Mouse (Mus musculus): ENCODE data around the gene Slc16a4. TPM values are rescaled to one million over a fixed set of nuclear protein-coding genes. Genes with fewer than 3 reads are reported as not detected.
A peak's percentile ranks its signal among the peaks of the same experiment; 100 is the strongest.

The Slc16a4 gene
- total and polyA plus RNA-seq, 2 experiments from 2014 or later: 2.3 to 2.9 TPM

DNA sequence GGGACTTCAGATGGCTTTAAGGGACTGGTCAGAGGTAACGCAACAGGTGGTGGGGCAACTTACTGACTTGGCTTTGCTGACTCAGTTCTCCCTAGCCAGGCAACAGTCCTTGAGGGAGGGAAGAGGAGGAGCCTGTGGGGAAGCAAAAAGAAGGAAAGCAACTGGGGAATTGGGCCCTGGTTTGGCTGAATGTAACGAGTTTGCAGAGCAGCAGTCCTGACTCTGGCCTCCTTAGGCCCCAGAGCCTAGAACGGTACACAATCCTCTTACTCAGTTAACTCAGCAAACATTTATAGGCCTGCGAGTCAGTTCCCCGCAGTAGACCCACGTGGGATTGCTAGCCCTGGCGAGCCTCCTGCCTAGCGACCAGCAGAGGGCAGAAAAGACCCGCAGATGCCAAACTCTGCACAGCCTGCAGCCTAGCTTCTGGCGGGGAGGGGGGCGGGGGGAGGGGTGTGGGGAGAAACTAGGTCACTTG is 66.0 kb downstream of the Slc16a4 start:
- H3K4me3 ChIP-seq (ENCODE audit: low read length): no peak overlapping the region
- DNase-seq (ENCODE audit: low spot score) (peak; percentile 91), ATAC-seq (peak; percentile 98)
- H3K36me3 ChIP-seq (ENCODE audit: insufficient read depth, low read length): no peaks in the 10 kb centered on the region
- H3K27ac ChIP-seq: no peak overlapping the region
- H3K4me1 ChIP-seq (ENCODE audit: insufficient read depth, low read length): no peaks in the 10 kb centered on the region
- 0 out of 2 replicates have a peak overlapping the region, but pooled peaks have one; percentile 10 for H3K4me2 ChIP-seq (ENCODE audit: low read depth, low read length)
- TF ChIP-seq CTCF (IDR thresholded peaks at IDR 0.05; ENCODE audit: low read depth): peak; percentile 80
- H3K9me3 ChIP-seq (ENCODE audit: low read length): no peaks in the 10 kb centered on the region
- WGBS: 0% methylated on average over 11 of the region's 11 CpGs
- 0 out of 2 replicates have a peak overlapping the region, but pooled peaks have one; percentile 4 for H3K9ac ChIP-seq (replicated peaks; ENCODE audit: low read length)
- no peaks in the 10 kb centered on the region; the same call in 1 of the 2 replicates for H3K27me3 ChIP-seq (ENCODE audit: insufficient read depth, low read length)

DNA sequence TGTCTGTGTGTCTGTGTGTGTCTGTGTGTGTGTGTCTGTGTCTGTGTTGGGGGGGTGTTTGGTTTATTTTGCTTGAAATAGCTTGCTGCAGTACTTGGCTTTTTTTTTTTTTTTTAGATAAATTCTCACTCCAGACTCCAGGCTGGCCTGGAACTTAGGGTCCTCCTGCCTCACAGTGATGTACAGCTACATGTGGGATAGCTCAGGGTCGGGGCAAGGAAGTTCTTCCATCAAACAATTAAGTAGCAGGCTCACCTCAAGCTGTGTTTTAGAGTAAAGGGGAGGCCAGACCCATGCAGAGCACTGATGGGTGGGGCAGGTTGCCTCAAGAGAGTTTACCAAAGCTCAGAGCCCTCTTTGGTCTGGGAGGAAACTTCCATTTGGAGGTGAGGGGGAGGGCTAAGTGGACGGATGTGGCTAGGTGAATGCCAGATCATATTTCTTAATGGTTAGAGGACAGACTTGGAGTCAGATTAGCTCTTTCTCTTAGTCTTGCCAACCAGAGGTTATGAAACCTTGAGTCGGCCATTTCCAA is 66.7 kb downstream of the Slc16a4 start:
- H3K4me1 ChIP-seq (ENCODE audit: insufficient read depth, low read length): no peaks in the 10 kb centered on the region
- DNase-seq (ENCODE audit: low spot score) (no peak), ATAC-seq (peak; percentile 1; the same call in 1 of the 2 replicates)
- WGBS: 72% methylated on average over 3 of the region's 3 CpGs
- no peaks in the 10 kb centered on the region for H3K36me3 ChIP-seq (ENCODE audit: insufficient read depth, low read length)
- H3K9me3 ChIP-seq (ENCODE audit: low read length): no peaks in the 10 kb centered on the region
- no peak for TF ChIP-seq CTCF (IDR thresholded peaks at IDR 0.05; ENCODE audit: low read depth)
- no peak overlapping the region for H3K27ac ChIP-seq
- no peak overlapping the region for H3K4me2 ChIP-seq (ENCODE audit: low read depth, low read length)
- no peaks in the 10 kb centered on the region for H3K27me3 ChIP-seq (ENCODE audit: insufficient read depth, low read length)
- H3K4me3 ChIP-seq (ENCODE audit: low read length): no peak overlapping the region
- no peak overlapping the region for H3K9ac ChIP-seq (replicated peaks; ENCODE audit: low read length)

DNA sequence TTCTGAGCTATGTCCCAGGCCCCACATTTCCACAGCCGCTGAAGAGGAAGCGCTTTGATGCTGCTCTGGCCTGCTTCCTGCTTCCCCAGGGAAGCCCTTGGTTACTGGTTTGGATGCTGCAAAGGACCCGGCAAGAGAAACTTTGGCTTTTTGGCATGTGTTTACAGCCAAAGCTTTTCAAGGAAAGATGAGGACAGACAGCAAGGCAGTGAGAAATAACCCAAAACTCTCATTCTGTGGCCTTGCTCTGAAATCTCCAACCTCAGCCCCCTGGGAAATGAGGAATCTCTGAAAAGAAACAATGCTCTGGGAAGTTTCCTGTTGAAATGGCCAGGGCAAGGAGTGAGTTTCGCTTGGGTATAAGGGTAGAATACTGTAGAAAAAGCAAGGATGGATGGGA is 69.3 kb downstream of the Slc16a4 start:
- Histone ChIP-seq H3K27me3 (ENCODE audit: insufficient read depth, low read length) (no peaks in the 10 kb centered on the region), H3K9me3 (ENCODE audit: low read length) (no peaks in the 10 kb centered on the region), H3K4me3 (ENCODE audit: low read length) (no peak overlapping the region), H3K9ac (replicated peaks; ENCODE audit: low read length) (no peak overlapping the region), H3K4me2 (ENCODE audit: low read depth, low read length) (no peak overlapping the region), H3K4me1 (ENCODE audit: insufficient read depth, low read length) (no peaks in the 10 kb centered on the region), H3K27ac (no peak overlapping the region), H3K36me3 (ENCODE audit: insufficient read depth, low read length) (no peaks in the 10 kb centered on the region)
- DNase-seq (ENCODE audit: low spot score): no peak
- WGBS: 59% methylated on average over 4 of the region's 4 CpGs
- no peak for ATAC-seq
- TF ChIP-seq CTCF (IDR thresholded peaks at IDR 0.05; ENCODE audit: low read depth): no peak

Other genes starting within 250 kb of the Slc16a4 start
- gene Kcna2, start 190.1 kb upstream of the Slc16a4 start, total RNA-seq (2014; rRNA removed): 15.5 and 17.2 TPM in 2 replicates
- 1.8 and 2.1 TPM in 2 replicates for gene Kcna2, start 190.1 kb upstream of the Slc16a4 start, polyA plus RNA-seq (2015; fragmentation: Nextera tagmentation; extraction: Ambion mirVana)
- gene Kcna10, start 108.2 kb upstream of the Slc16a4 start, total RNA-seq (2014; rRNA removed): not detected in 2 replicates
- 0.09 TPM in 1 of 2 replicates, not detected in the other for gene Kcna10, start 108.2 kb upstream of the Slc16a4 start, polyA plus RNA-seq (2015; fragmentation: Nextera tagmentation; extraction: Ambion mirVana)
- gene Cym, start 69.5 kb upstream of the Slc16a4 start, total RNA-seq (2014; rRNA removed): 0.63 TPM in 1 of 2 replicates, not detected in the other
- gene Cym, start 69.5 kb upstream of the Slc16a4 start, polyA plus RNA-seq (2015; fragmentation: Nextera tagmentation; extraction: Ambion mirVana): not detected in 2 replicates
- not detected in 2 replicates for gene A630076J17Rik, start 60.6 kb upstream of the Slc16a4 start, total RNA-seq (2014; rRNA removed)
- not detected in 2 replicates for gene A630076J17Rik, start 60.6 kb upstream of the Slc16a4 start, polyA plus RNA-seq (2015; fragmentation: Nextera tagmentation; extraction: Ambion mirVana)
- gene Prok1, start 51.5 kb upstream of the Slc16a4 start, total RNA-seq (2014; rRNA removed): 0.18 and 0.26 TPM in 2 replicates
- gene Prok1, start 51.5 kb upstream of the Slc16a4 start, polyA plus RNA-seq (2015; fragmentation: Nextera tagmentation; extraction: Ambion mirVana): 0.19 TPM in 1 of 2 replicates, not detected in the other
- 63.7 and 93.7 TPM in 2 replicates for gene Lamtor5, start 12.4 kb upstream of the Slc16a4 start, total RNA-seq (2014; rRNA removed)
- 162 and 167 TPM in 2 replicates for gene Lamtor5, start 12.4 kb upstream of the Slc16a4 start, polyA plus RNA-seq (2015; fragmentation: Nextera tagmentation; extraction: Ambion mirVana)
- gene Rbm15, start 42.4 kb downstream of the Slc16a4 start, total RNA-seq (2014; rRNA removed): 20.0 and 20.9 TPM in 2 replicates
- 6.3 TPM in 2 replicates for gene Rbm15, start 42.4 kb downstream of the Slc16a4 start, polyA plus RNA-seq (2015; fragmentation: Nextera tagmentation; extraction: Ambion mirVana)
- gene Kcnc4, start 168.3 kb downstream of the Slc16a4 start, total RNA-seq (2014; rRNA removed): 42.6 and 44.3 TPM in 2 replicates
- gene Kcnc4, start 168.3 kb downstream of the Slc16a4 start, polyA plus RNA-seq (2015; fragmentation: Nextera tagmentation; extraction: Ambion mirVana): 13.3 and 16.6 TPM in 2 replicates
- gene Slc6a17, start 226.8 kb downstream of the Slc16a4 start, total RNA-seq (2014; rRNA removed): 66.3 and 71.8 TPM in 2 replicates
- 18.9 and 20.6 TPM in 2 replicates for gene Slc6a17, start 226.8 kb downstream of the Slc16a4 start, polyA plus RNA-seq (2015; fragmentation: Nextera tagmentation; extraction: Ambion mirVana)

All from hindbrain, postnatal 0 days (tissue).